Mouse (Mus musculus) midbrain, embryonic 16.5 days (tissue): ENCODE results near the gene Rimklb. TPM values are rescaled to one million over a fixed set of nuclear protein-coding genes. Genes with fewer than 3 reads are reported as not detected.
"Not testable (repeated sequence)": the region's sequence is repeated elsewhere in the genome, so short reads cannot be mapped to it uniquely, and the experiment has no call there.

ENCODE experiments used
- ATAC-seq: fragments of 200-750 bp; cut with Nextera tagmentation; 2 replicates; pipeline ENCODE4 v1.8.0; 2017; ENCODE audit warnings: moderate TSS enrichment
- H3K27ac ChIP-seq: fragments of 300-500 bp; sonication (generic); 2 replicates; pipeline ENCODE4 v1.5.1; 2014; ENCODE audit warnings: mild to moderate bottlenecking, low read length, mixed read lengths
- H3K27me3 ChIP-seq: fragments of 300-500 bp; sonication (generic); 2 replicates; pipeline ENCODE4 v1.6.1; 2014; ENCODE audit warnings: low read depth, low read length, mixed read lengths; ENCODE audit not compliant: control insufficient read depth, insufficient read depth
- H3K36me3 ChIP-seq: fragments of 300-500 bp; sonication (generic); 2 replicates; pipeline ENCODE4 v1.6.1; 2014; ENCODE audit warnings: mild to moderate bottlenecking, low read length, moderate library complexity, mixed read lengths; ENCODE audit not compliant: control insufficient read depth, insufficient read depth
- H3K4me1 ChIP-seq: fragments of 300-500 bp; sonication (generic); 2 replicates; pipeline ENCODE4 v1.6.1; 2014; ENCODE audit warnings: mild to moderate bottlenecking, low read length, mixed read lengths; ENCODE audit not compliant: control insufficient read depth, insufficient read depth
- H3K4me2 ChIP-seq: fragments of 300-500 bp; sonication (generic); 2 replicates; pipeline ENCODE4 v1.6.1; 2014; ENCODE audit warnings: mild to moderate bottlenecking, low read length, mixed read lengths
- H3K4me3 ChIP-seq: fragments of 300-500 bp; sonication (generic); 2 replicates; pipeline ENCODE4 v1.5.1; 2014; ENCODE audit warnings: low read depth, mild to moderate bottlenecking, low read length, moderate library complexity, mixed read lengths
- H3K9ac ChIP-seq: fragments of 300-500 bp; sonication (generic); 2 replicates; pipeline ENCODE4 v1.6.1; 2014; ENCODE audit warnings: low read depth, low read length, mixed read lengths
- H3K9me3 ChIP-seq: fragments of 300-500 bp; sonication (generic); replicated peaks from 2 replicates; pipeline ENCODE4 v1.6.1; 2014; ENCODE audit warnings: mild to moderate bottlenecking, low read length, mixed read lengths; ENCODE audit not compliant: control insufficient read depth, poor library complexity, severe bottlenecking
- WGBS: fragments of 180-500 bp; shearing (Covaris S2); extraction: QIAGEN DNeasy Blood & Tissue Kit; methylation state at CpG from one replicate; pipeline ENCODE4 v1.1.7; 2014; 5-methylcytosine and 5-hydroxymethylcytosine counted together
- polyA plus RNA-seq: library from polyadenylated mRNA; unstranded; fragments of >200 nt; fragmentation: Nextera tagmentation; extraction: Ambion mirVana; gene quantifications from 2 replicates; pipeline ENCODE4 v1.2.1, GENCODE M21; 2015

Rimklb gene
- polyA plus RNA-seq, 1 experiment from 2014 or later: 112 TPM

- peak overlapping the region; percentile 40 for H3K4me3 ChIP-seq
- 0% methylated on average over 16 of the region's 16 CpGs for WGBS
- ATAC-seq: peak; percentile 66
- peaks cover 22% of the 10 kb centered on the region for H3K4me1 ChIP-seq
- no peaks in the 10 kb centered on the region for H3K9me3 ChIP-seq
- peak overlapping the region; percentile 50 for H3K9ac ChIP-seq
- no peaks in the 10 kb centered on the region for H3K27me3 ChIP-seq
- H3K27ac ChIP-seq: peak overlapping the region; percentile 75
- no peaks in the 10 kb centered on the region for H3K36me3 ChIP-seq
- H3K4me2 ChIP-seq: peak overlapping the region; percentile 86
These were observed 7.0 kb downstream of the Rimklb start for GRCm38 (mm10) chr6:122491557-122491956.

- Histone ChIP-seq H3K27ac (peak overlapping the region; percentile 75), H3K36me3 (no peaks in the 10 kb centered on the region), H3K9ac (peak overlapping the region; percentile 50), H3K4me2 (peak overlapping the region; percentile 86), H3K27me3 (no peaks in the 10 kb centered on the region), H3K4me1 (peaks cover 20% of the 10 kb centered on the region), H3K9me3 (no peaks in the 10 kb centered on the region), H3K4me3 (peak overlapping the region; percentile 40)
- WGBS: 21% methylated on average over 15 of the region's 15 CpGs
- ATAC-seq: no peak
These were observed 7.5 kb downstream of the Rimklb start for GRCm38 (mm10) chr6:122490929-122491512.

- ATAC-seq: peak; percentile 94
These were observed 12.1 kb downstream of the Rimklb start for GRCm38 (mm10) chr6:122486297-122487117.

GRCm38 (mm10) chr6:122485401-122486296 is 12.9 kb downstream of the Rimklb start:
- H3K27me3 ChIP-seq: no peaks in the 10 kb centered on the region
- 2% methylated on average over 37 of the region's 91 CpGs for WGBS
- peak overlapping the region; percentile 69 for H3K4me2 ChIP-seq
- H3K4me1 ChIP-seq: peaks cover 24% of the 10 kb centered on the region
- H3K36me3 ChIP-seq: no peaks in the 10 kb centered on the region
- H3K27ac ChIP-seq: peak overlapping the region; percentile 99
- peak; percentile 52 for ATAC-seq
- H3K4me3 ChIP-seq: peak overlapping the region; percentile 86
- H3K9ac ChIP-seq: peak overlapping the region; percentile 89
- H3K9me3 ChIP-seq: no peaks in the 10 kb centered on the region

More at GRCm38 (mm10) chr6:122486297-122487117, 12.1 kb downstream of the Rimklb start:
- Histone ChIP-seq H3K36me3 (no peaks in the 10 kb centered on the region), H3K27me3 (no peaks in the 10 kb centered on the region), H3K9me3 (no peaks in the 10 kb centered on the region), H3K4me3 (peak overlapping the region; percentile 86), H3K9ac (peak overlapping the region; percentile 89), H3K27ac (peak overlapping the region; percentile 99), H3K4me2 (peak overlapping the region; percentile 69), H3K4me1 (peaks cover 29% of the 10 kb centered on the region)
- under 1% methylated on average over 43 of the region's 111 CpGs for WGBS

- 85% methylated on average over 3 of the region's 3 CpGs for WGBS
- H3K4me2 ChIP-seq: no peak overlapping the region
- ATAC-seq: no peak
These were observed 20.5 kb downstream of the Rimklb start for GRCm38 (mm10) chr6:122478062-122478461.

GRCm38 (mm10) chr6:122471461-122471860 is 27.1 kb downstream of the Rimklb start:
- WGBS: 93% methylated on average over 3 of the region's 3 CpGs
- not testable (repeated sequence) for ATAC-seq

More at GRCm38 (mm10) chr6:122478062-122478461, 20.5 kb downstream of the Rimklb start:
- no peak overlapping the region for H3K27ac ChIP-seq
- no peaks in the 10 kb centered on the region for H3K27me3 ChIP-seq
- H3K36me3 ChIP-seq: no peaks in the 10 kb centered on the region
- H3K9me3 ChIP-seq: no peaks in the 10 kb centered on the region
- H3K4me3 ChIP-seq: no peak overlapping the region
- H3K4me1 ChIP-seq: peaks cover 14% of the 10 kb centered on the region
- no peak overlapping the region for H3K9ac ChIP-seq

GRCm38 (mm10) chr6:122470240-122470639 is 28.3 kb downstream of the Rimklb start:
- no peak for ATAC-seq
- no peaks in the 10 kb centered on the region for H3K9me3 ChIP-seq
- no peak overlapping the region for H3K9ac ChIP-seq
- H3K4me3 ChIP-seq: no peak overlapping the region
- H3K36me3 ChIP-seq: peaks cover 21% of the 10 kb centered on the region
- no peak overlapping the region for H3K4me2 ChIP-seq
- no peaks in the 10 kb centered on the region for H3K4me1 ChIP-seq
- H3K27me3 ChIP-seq: no peaks in the 10 kb centered on the region
- no peak overlapping the region for H3K27ac ChIP-seq
- 96% methylated on average over 2 of the region's 2 CpGs for WGBS

More at GRCm38 (mm10) chr6:122471461-122471860, 27.1 kb downstream of the Rimklb start:
- peaks cover 18% of the 10 kb centered on the region for H3K36me3 ChIP-seq
- H3K4me1 ChIP-seq, H3K9ac ChIP-seq, H3K27ac ChIP-seq, H3K9me3 ChIP-seq, H3K27me3 ChIP-seq, H3K4me2 ChIP-seq, H3K4me3 ChIP-seq: not testable (repeated sequence)

- Histone ChIP-seq H3K4me1 (no peaks in the 10 kb centered on the region), H3K27ac (no peak overlapping the region), H3K4me3 (no peak overlapping the region), H3K27me3 (no peaks in the 10 kb centered on the region), H3K4me2 (no peak overlapping the region), H3K9ac (no peak overlapping the region), H3K36me3 (peaks cover 21% of the 10 kb centered on the region), H3K9me3 (no peaks in the 10 kb centered on the region)
- WGBS: 94% methylated on average over 15 of the region's 15 CpGs
- no peak for ATAC-seq
These were observed 29.4 kb downstream of the Rimklb start for GRCm38 (mm10) chr6:122469030-122469640.
